Mouse (Mus musculus) kidney, postnatal 10 days (tissue): Measurements from ENCODE around the gene Capsl.

Source experiments
- DNase-seq: peaks from one replicate; pipeline ENCODE4 v3.0.0; 2021; ENCODE audit warnings: mixed read lengths

The Capsl gene

GRCm38 (mm10) chr15:9435534-9436180 lies at the start of gene Capsl:
Gene Capsl (plus strand): TSS chr15:9436028.
- peak; percentile 68 for DNase-seq

GRCm38 (mm10) chr15:9409475-9409874 lies 26.4 kb upstream of the Capsl start:
- DNase-seq: no peak

GRCm38 (mm10) chr15:9421163-9421562 lies 14.7 kb upstream of the Capsl start:
- no peak for DNase-seq

GRCm38 (mm10) chr15:9427849-9428248 lies 8.0 kb upstream of the Capsl start:
- DNase-seq: no peak

GRCm38 (mm10) chr15:9429843-9430242 lies 6.0 kb upstream of the Capsl start:
- DNase-seq: no peak

GRCm38 (mm10) chr15:9451999-9452398 lies 16.2 kb downstream of the Capsl start:
- DNase-seq: no peak

- DNase-seq: no peak
These were observed 17.0 kb downstream of the Capsl start for GRCm38 (mm10) chr15:9452842-9453241.

- DNase-seq: no peak
These were observed 18.4 kb downstream of the Capsl start for GRCm38 (mm10) chr15:9454198-9454597.

GRCm38 (mm10) chr15:9455241-9455640 lies 19.4 kb downstream of the Capsl start:
- peak; percentile 64 for DNase-seq

- no peak for DNase-seq
These were observed 27.7 kb downstream of the Capsl start for GRCm38 (mm10) chr15:9463521-9464027.

GRCm38 (mm10) chr15:9464039-9464438 lies 28.2 kb downstream of the Capsl start:
- DNase-seq: no peak

GRCm38 (mm10) chr15:9471053-9471685 lies 35.3 kb downstream of the Capsl start:
- no peak for DNase-seq

- DNase-seq: no peak
These were observed 36.3 kb downstream of the Capsl start for GRCm38 (mm10) chr15:9472167-9472566.

GRCm38 (mm10) chr15:9472618-9473017 lies 36.8 kb downstream of the Capsl start:
- DNase-seq: no peak

GRCm38 (mm10) chr15:9473188-9473587 lies 37.4 kb downstream of the Capsl start:
- no peak for DNase-seq

GRCm38 (mm10) chr15:9489417-9490118 lies 53.7 kb downstream of the Capsl start:
- no peak for DNase-seq

- DNase-seq: no peak
These were observed 56.2 kb downstream of the Capsl start for GRCm38 (mm10) chr15:9492077-9492476.
